Mouse (Mus musculus) cerebellum, adult 18-20 months (tissue): ENCODE data around the gene Tm4sf19.
"Not testable (repeated sequence)": the region's sequence is repeated elsewhere in the genome, so short reads cannot be mapped to it uniquely, and the experiment has no call there.

Source experiments
- DNase-seq, 2 experiments: peaks; one replicate each; pipeline ENCODE4 v3.0.0; 2021

Tm4sf19 gene

GRCm38 (mm10) chr16:32431047-32431591 is 30.8 kb downstream of the Tm4sf19 start:
- no peak for DNase-seq

GRCm38 (mm10) chr16:32431926-32432325 is 31.6 kb downstream of the Tm4sf19 start:
- DNase-seq: no peak

GRCm38 (mm10) chr16:32433138-32433537 is 32.8 kb downstream of the Tm4sf19 start:
- no peak for DNase-seq

GRCm38 (mm10) chr16:32434066-32434465 is 33.8 kb downstream of the Tm4sf19 start:
- no peak for DNase-seq

- no peak for DNase-seq
These were observed 34.4 kb downstream of the Tm4sf19 start for GRCm38 (mm10) chr16:32434691-32435090.

- no peak for DNase-seq
These were observed 36.4 kb downstream of the Tm4sf19 start for GRCm38 (mm10) chr16:32436657-32437056.

GRCm38 (mm10) chr16:32437266-32437665 is 37.0 kb downstream of the Tm4sf19 start:
- DNase-seq: no peak

GRCm38 (mm10) chr16:32441432-32441831 is 41.1 kb downstream of the Tm4sf19 start:
- no peak for DNase-seq

GRCm38 (mm10) chr16:32444615-32445014 is 44.3 kb downstream of the Tm4sf19 start:
- DNase-seq: not testable (repeated sequence)

GRCm38 (mm10) chr16:32445558-32445957 is 45.3 kb downstream of the Tm4sf19 start:
- DNase-seq: no peak

- DNase-seq: no peak
These were observed 46.3 kb downstream of the Tm4sf19 start for GRCm38 (mm10) chr16:32446563-32447138.

GRCm38 (mm10) chr16:32449665-32450064 is 49.4 kb downstream of the Tm4sf19 start:
- no peak for DNase-seq

- DNase-seq: no peak
These were observed 49.8 kb downstream of the Tm4sf19 start for GRCm38 (mm10) chr16:32450133-32450532.

GRCm38 (mm10) chr16:32453102-32453501 is 52.8 kb downstream of the Tm4sf19 start:
- DNase-seq: no peak

GRCm38 (mm10) chr16:32454646-32455045 is 54.3 kb downstream of the Tm4sf19 start:
- no peak for DNase-seq

- DNase-seq: no peak
These were observed 55.8 kb downstream of the Tm4sf19 start for GRCm38 (mm10) chr16:32456086-32456485.

GRCm38 (mm10) chr16:32456761-32457160 is 56.5 kb downstream of the Tm4sf19 start:
- no peak for DNase-seq
